ENCODE assay signal across 37 mouse cellular contexts in the genomic region with DNA sequence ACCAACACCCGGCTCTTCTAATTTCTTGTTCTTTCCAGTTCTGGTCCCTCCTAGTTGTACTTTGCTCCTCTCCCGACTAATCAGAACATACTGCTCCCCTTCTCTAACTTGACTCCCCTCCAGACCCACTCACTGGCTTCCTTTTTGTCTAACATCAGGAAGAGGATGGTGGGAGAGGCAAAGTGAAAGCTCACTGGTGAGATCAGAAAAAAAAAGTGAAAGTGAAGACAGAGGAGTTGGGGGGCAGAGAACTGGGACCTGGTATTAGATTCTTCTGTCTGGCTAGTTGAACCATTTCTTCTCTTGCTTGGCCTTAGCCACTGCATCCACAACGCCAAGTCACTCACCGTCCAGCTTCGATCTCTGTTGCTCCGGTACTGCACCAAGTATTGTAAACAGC. TPM values are rescaled to one million over a fixed set of nuclear protein-coding genes. Genes with fewer than 3 reads are reported as not detected.
DNase-seq lines count a peak whose midpoint lies in the region; ATAC-seq and TF ChIP-seq lines count a peak whose summit lies in the region.
"Had no signal": no experiment of that assay in that cellular context is flagged by ENCODE, and none has a peak within 500 bp of the region (broad histone marks: within the 10 kb centered on the region; RNA-seq: fewer than 3 reads in every experiment).

No protein-coding gene starts in this region.

- H3K36me3 ChIP-seq in heart, embryonic 16.5 days (ENCODE audit: control insufficient read depth, insufficient read depth): no peaks in the 10 kb centered on the region
- H3K36me3 ChIP-seq in megakaryocyte, embryonic 14.5 days (replicated peaks; ENCODE audit: low read length): peaks cover 24% of the 10 kb centered on the region
- no peaks in the 10 kb centered on the region for H3K36me3 ChIP-seq in midbrain, embryonic 15.5 days (replicated peaks)
- H3K36me3 ChIP-seq: embryonic facial prominence, embryonic 12.5 days; G1E; hindbrain, embryonic 13.5 days; limb, embryonic 12.5 days; liver, embryonic 13.5 days; midbrain, embryonic 13.5 days had no signal

- H3K27me3 ChIP-seq in heart, embryonic 16.5 days (ENCODE audit: control insufficient read depth, insufficient read depth, low read length): no peaks in the 10 kb centered on the region; the same call in none of the 2 replicates
- H3K27me3 ChIP-seq in megakaryocyte, embryonic 14.5 days (replicated peaks): peaks cover 33% of the 10 kb centered on the region
- no peaks in the 10 kb centered on the region for H3K27me3 ChIP-seq in midbrain, embryonic 15.5 days (replicated peaks)
- H3K27me3 ChIP-seq: embryonic facial prominence, embryonic 12.5 days; liver, embryonic 13.5 days had no signal

- H3K9ac ChIP-seq in heart, embryonic 16.5 days (ENCODE audit: low read length): no peak overlapping the region
- no peak overlapping the region for H3K9ac ChIP-seq in midbrain, embryonic 15.5 days
- H3K9ac ChIP-seq: embryonic facial prominence, embryonic 12.5 days; hindbrain, embryonic 13.5 days; limb, embryonic 12.5 days; liver, embryonic 13.5 days; lung, embryonic 14.5 days; midbrain, embryonic 13.5 days had no signal

- peak overlapping the region; percentile 43; the same call in 1 of the 2 replicates for H3K4me2 ChIP-seq in heart, embryonic 16.5 days (ENCODE audit: low read depth, low read length)
- no peak overlapping the region for H3K4me2 ChIP-seq in midbrain, embryonic 15.5 days
- H3K4me2 ChIP-seq: embryonic facial prominence, embryonic 12.5 days; hindbrain, embryonic 13.5 days; limb, embryonic 12.5 days; lung, embryonic 14.5 days; midbrain, embryonic 13.5 days had no signal

- no peak for TF ChIP-seq CTCF in bone marrow, adult 2 months (IDR thresholded peaks at IDR 0.05; ENCODE audit: control insufficient read depth, insufficient read depth, low read length)
- no peak for TF ChIP-seq CTCF in gastrocnemius, adult 2 months (IDR thresholded peaks at IDR 0.05)

- intact Hi-C loops in heart, postnatal 10 days (cut with DNase I): no loop called here
- intact Hi-C loops in gastrocnemius, adult 2 months (cut with DNase I): no loop called here

- H3K4me3 ChIP-seq in heart, embryonic 16.5 days (ENCODE audit: low read length): no peak overlapping the region
- H3K4me3 ChIP-seq in megakaryocyte, embryonic 14.5 days (replicated peaks): peak overlapping the region; percentile 59
- peak overlapping the region; percentile 55 for H3K4me3 ChIP-seq in bone marrow, adult 2 months (replicated peaks; ENCODE audit: control insufficient read depth, low read depth, low read length)
- no peak overlapping the region for H3K4me3 ChIP-seq in midbrain, embryonic 15.5 days
- no peak overlapping the region for H3K4me3 ChIP-seq in gastrocnemius, adult 2 months
- H3K4me3 ChIP-seq: embryonic facial prominence, embryonic 12.5 days; hindbrain, embryonic 13.5 days; limb, embryonic 12.5 days; liver, embryonic 13.5 days; midbrain, embryonic 13.5 days had no signal

- WGBS in heart, embryonic 16.5 days: 90% methylated on average over 6 of the region's 6 CpGs
- WGBS in bone marrow, adult 2 months: 45% methylated on average over 6 of the region's 6 CpGs
- whole genome bisulfite sequencing in midbrain, embryonic 15.5 days: 97% methylated on average over 6 of the region's 6 CpGs

- no peak for ATAC-seq in heart, embryonic 16.5 days (replicated peaks; ENCODE audit: extremely low read depth, insufficient read depth, low FRiP score)
- ATAC-seq in megakaryocyte, adult 5-6 weeks (ENCODE audit: poor library complexity, severe bottlenecking): no peak
- no peak for ATAC-seq in midbrain, embryonic 15.5 days (replicated peaks)
- ATAC-seq: forebrain, embryonic 14.5 days; intestine, postnatal 0 days; midbrain, embryonic 13.5 days had no signal

- no peak for TF ChIP-seq POLR2A in bone marrow, adult 2 months (IDR thresholded peaks at IDR 0.05; ENCODE audit: borderline replicate concordance, control insufficient read depth, low read depth, low read length)

- H3K27ac ChIP-seq in heart, embryonic 16.5 days (ENCODE audit: low read length): no peak overlapping the region
- no peak overlapping the region for H3K27ac ChIP-seq in bone marrow, adult 2 months (ENCODE audit: control insufficient read depth, insufficient read depth, low read depth, low read length, poor library complexity)
- no peak overlapping the region for H3K27ac ChIP-seq in midbrain, embryonic 15.5 days
- H3K27ac ChIP-seq in gastrocnemius, adult 2 months: no peak overlapping the region
- H3K27ac ChIP-seq: embryonic facial prominence, embryonic 12.5 days; hindbrain, embryonic 13.5 days; limb, embryonic 12.5 days; liver, embryonic 13.5 days; midbrain, embryonic 13.5 days had no signal

- no peak for DNase-seq in heart, postnatal 10 days
- DNase-seq in gastrocnemius, adult 2 months: no peak
- DNase-seq: adrenal gland, adult 8-10 months; cerebellum, adult 11-12 months; cerebellum, adult 9-11 months; embryo, embryonic 11 days; gastrocnemius, postnatal 36 days; heart, adult 2 months; heart, postnatal 4 days; kidney, adult 9 months; kidney, postnatal 10 days; layer of hippocampus, adult 9-11 months; liver, embryonic 13.5 days; lung, embryonic 14.5 days; lung, postnatal 14 days; thymus, postnatal 36 days had no signal

- H3K9me3 ChIP-seq in heart, embryonic 16.5 days (replicated peaks; ENCODE audit: control insufficient read depth, low read length): no peaks in the 10 kb centered on the region
- no peaks in the 10 kb centered on the region for H3K9me3 ChIP-seq in megakaryocyte, embryonic 14.5 days
- H3K9me3 ChIP-seq in midbrain, embryonic 15.5 days: no peaks in the 10 kb centered on the region
- H3K9me3 ChIP-seq: embryonic facial prominence, embryonic 12.5 days; G1E; hindbrain, embryonic 13.5 days; limb, embryonic 12.5 days; liver, embryonic 13.5 days; midbrain, embryonic 13.5 days had no signal

- no peaks in the 10 kb centered on the region for H3K4me1 ChIP-seq in heart, embryonic 16.5 days (ENCODE audit: control insufficient read depth, insufficient read depth, low read length)
- H3K4me1 ChIP-seq in megakaryocyte, embryonic 14.5 days: peaks cover 40% of the 10 kb centered on the region
- no peaks in the 10 kb centered on the region; the same call in 1 of the 2 replicates for H3K4me1 ChIP-seq in bone marrow, adult 2 months (ENCODE audit: control insufficient read depth, insufficient read depth, low read length)
- no peaks in the 10 kb centered on the region for H3K4me1 ChIP-seq in midbrain, embryonic 15.5 days
- H3K4me1 ChIP-seq: embryonic facial prominence, embryonic 12.5 days; hindbrain, embryonic 13.5 days; midbrain, embryonic 13.5 days had no signal

RNA-seq across cellular contexts. Expression of a gene that starts 1.4 kb away (rescaled TPM):
- polyA plus RNA-seq in heart, embryonic 16.5 days (2015; fragmentation: Nextera tagmentation; extraction: Ambion mirVana): 28.9 and 43.8 TPM in 2 replicates
- 10 to 100 TPM; 16.8 to 21.4 TPM for total RNA-seq in heart, postnatal 10 days (2021)
- polyA plus RNA-seq in megakaryocyte, embryonic 14.5 days (2012; ENCODE audit: insufficient read depth, low replicate concordance): 11.0 and 35.1 TPM in 2 replicates
- 47.4 and 60.1 TPM in 2 replicates for total RNA-seq in megakaryocyte, adult 5-6 weeks (2015)
- total RNA-seq in megakaryocyte, adult 5-6 weeks (2017): 35.2 and 64.5 TPM in 2 replicates
- 12.4 and 32.4 TPM in 2 replicates for polyA plus RNA-seq in bone marrow, adult 2 months (2011; ENCODE audit: insufficient read depth, insufficient read length, low replicate concordance, missing spikeins)
- 6.7 and 7.2 TPM in 2 replicates for polyA plus RNA-seq in midbrain, embryonic 15.5 days (2015; fragmentation: Nextera tagmentation; extraction: Ambion mirVana)
- 1 to 10 TPM; 1.2 to 2.9 TPM for total RNA-seq in gastrocnemius, adult 2 months (2021)

RNA-seq across cellular contexts. Expression of a gene that starts 2.2 kb away (rescaled TPM):
- not detected in 2 replicates for polyA plus RNA-seq in heart, embryonic 16.5 days (2015; fragmentation: Nextera tagmentation; extraction: Ambion mirVana)
- total RNA-seq in heart, postnatal 10 days (2021): not detected
- polyA plus RNA-seq in megakaryocyte, embryonic 14.5 days (2012; ENCODE audit: insufficient read depth, low replicate concordance): 0.11 TPM in 1 of 2 replicates, not detected in the other
- total RNA-seq in megakaryocyte, adult 5-6 weeks (2015): not detected in 2 replicates
- not detected in 2 replicates for total RNA-seq in megakaryocyte, adult 5-6 weeks (2017)
- not detected in 2 replicates for polyA plus RNA-seq in bone marrow, adult 2 months (2011; ENCODE audit: insufficient read depth, insufficient read length, low replicate concordance, missing spikeins)
- not detected in 2 replicates for polyA plus RNA-seq in midbrain, embryonic 15.5 days (2015; fragmentation: Nextera tagmentation; extraction: Ambion mirVana)
- not detected for total RNA-seq in gastrocnemius, adult 2 months (2021)
- total RNA-seq: G1E; gastrocnemius, adult 18-20 months; gastrocnemius, postnatal 36 days; heart, postnatal 4 days; left cerebral cortex, adult 18-20 months; left cerebral cortex, postnatal 25 days; megakaryocyte-erythroid progenitor cell, adult 5-6 weeks; monocyte, adult 5-6 weeks had no signal
- polyA plus RNA-seq: embryonic facial prominence, embryonic 12.5 days; forebrain, embryonic 14.5 days; frontal cortex, adult 2 months; G1E; heart, adult 2 months; heart, embryonic 14.5 days; hindbrain, embryonic 13.5 days; intestine, postnatal 0 days; limb, embryonic 12.5 days; liver, embryonic 13.5 days; lung, embryonic 14.5 days; midbrain, embryonic 13.5 days; neural tube, embryonic 14.5 days; stomach, embryonic 16.5 days had no signal

RNA-seq across cellular contexts. Expression of a gene that starts 2.8 kb away (rescaled TPM):
- 0.33 TPM in 1 of 2 replicates, not detected in the other for polyA plus RNA-seq in heart, embryonic 16.5 days (2015; fragmentation: Nextera tagmentation; extraction: Ambion mirVana)
- total RNA-seq in heart, postnatal 10 days (2021): under 1 TPM; 0.36 to 0.62 TPM
- not detected in 2 replicates for polyA plus RNA-seq in megakaryocyte, embryonic 14.5 days (2012; ENCODE audit: insufficient read depth, low replicate concordance)
- 1.0 TPM in 1 of 2 replicates, not detected in the other for total RNA-seq in megakaryocyte, adult 5-6 weeks (2015)
- not detected in 2 replicates for total RNA-seq in megakaryocyte, adult 5-6 weeks (2017)
- polyA plus RNA-seq in bone marrow, adult 2 months (2011; ENCODE audit: insufficient read depth, insufficient read length, low replicate concordance, missing spikeins): not detected in 2 replicates
- polyA plus RNA-seq in midbrain, embryonic 15.5 days (2015; fragmentation: Nextera tagmentation; extraction: Ambion mirVana): not detected in 2 replicates
- not detected for total RNA-seq in gastrocnemius, adult 2 months (2021)
- total RNA-seq: adrenal gland, adult 8-10 months; G1E; gastrocnemius, adult 18-20 months; gastrocnemius, postnatal 36 days; heart, adult 2 months; left cerebral cortex, adult 18-20 months; left cerebral cortex, postnatal 25 days had no signal
- polyA plus RNA-seq: embryonic facial prominence, embryonic 12.5 days; forebrain, embryonic 14.5 days; frontal cortex, adult 2 months; G1E; heart, adult 2 months; heart, embryonic 14.5 days; hindbrain, embryonic 13.5 days; intestine, postnatal 0 days; limb, embryonic 12.5 days; liver, embryonic 13.5 days; lung, embryonic 14.5 days; midbrain, embryonic 13.5 days; neural tube, embryonic 14.5 days; stomach, embryonic 16.5 days had no signal

RNA-seq across cellular contexts. Expression of a gene that starts 7.2 kb away (rescaled TPM):
- 18.9 and 25.2 TPM in 2 replicates for polyA plus RNA-seq in heart, embryonic 16.5 days (2015; fragmentation: Nextera tagmentation; extraction: Ambion mirVana)
- total RNA-seq in heart, postnatal 10 days (2021): 10 to 100 TPM; 26.8 to 29.4 TPM
- polyA plus RNA-seq in megakaryocyte, embryonic 14.5 days (2012; ENCODE audit: insufficient read depth, low replicate concordance): 38.3 and 44.1 TPM in 2 replicates
- 46.8 and 63.7 TPM in 2 replicates for total RNA-seq in megakaryocyte, adult 5-6 weeks (2015)
- 28.7 and 37.4 TPM in 2 replicates for total RNA-seq in megakaryocyte, adult 5-6 weeks (2017)
- 122 and 196 TPM in 2 replicates for polyA plus RNA-seq in bone marrow, adult 2 months (2011; ENCODE audit: insufficient read depth, insufficient read length, low replicate concordance, missing spikeins)
- 26.6 and 29.1 TPM in 2 replicates for polyA plus RNA-seq in midbrain, embryonic 15.5 days (2015; fragmentation: Nextera tagmentation; extraction: Ambion mirVana)
- total RNA-seq in gastrocnemius, adult 2 months (2021): 10 to 100 TPM; 17.2 to 19.4 TPM

RNA-seq across cellular contexts. Expression of a gene that starts 12.3 kb away (rescaled TPM):
- polyA plus RNA-seq in heart, embryonic 16.5 days (2015; fragmentation: Nextera tagmentation; extraction: Ambion mirVana): 1.7 TPM in 2 replicates
- total RNA-seq in heart, postnatal 10 days (2021): 10 to 100 TPM; 30.7 to 35.0 TPM
- 4.0 and 6.7 TPM in 2 replicates for polyA plus RNA-seq in megakaryocyte, embryonic 14.5 days (2012; ENCODE audit: insufficient read depth, low replicate concordance)
- 2.6 and 3.0 TPM in 2 replicates for total RNA-seq in megakaryocyte, adult 5-6 weeks (2015)
- total RNA-seq in megakaryocyte, adult 5-6 weeks (2017): 8.2 and 9.2 TPM in 2 replicates
- 20.9 and 23.4 TPM in 2 replicates for polyA plus RNA-seq in bone marrow, adult 2 months (2011; ENCODE audit: insufficient read depth, insufficient read length, low replicate concordance, missing spikeins)
- 0.97 TPM in 2 replicates for polyA plus RNA-seq in midbrain, embryonic 15.5 days (2015; fragmentation: Nextera tagmentation; extraction: Ambion mirVana)
- 100 to 1,000 TPM; 126 to 127 TPM for total RNA-seq in gastrocnemius, adult 2 months (2021)

Comparison
In these comparisons a context has a peak if more than half of its experiments do, and no peak if none do; other contexts are left out.
1. H3K4me3 ChIP-seq: peak in megakaryocyte, embryonic 14.5 days (single experiment) and bone marrow, adult 2 months (single experiment); none in heart, embryonic 16.5 days (single experiment), midbrain, embryonic 15.5 days (single experiment) and gastrocnemius, adult 2 months (single experiment).